Mouse (Mus musculus) cerebellum, adult 2 months (tissue): ENCODE results near the gene Sbf2. TPM values are rescaled to one million over a fixed set of nuclear protein-coding genes. Genes with fewer than 3 reads are reported as not detected.

ENCODE experiments used
- DNase-seq, 2 experiments: peaks; one replicate each; pipeline ENCODE4 v3.0.0; 2021
- H3K27ac ChIP-seq: fragments of 200-500 bp; 2 replicates; pipeline ENCODE4 v1.5.1; 2012; ENCODE audit warnings: low read length, control low read depth, inconsistent platforms; ENCODE audit not compliant: insufficient read depth
- H3K27me3 ChIP-seq: fragments of 200-500 bp; 2 replicates; pipeline ENCODE4 v1.6.1; 2012; ENCODE audit warnings: inconsistent platforms, mild to moderate bottlenecking, low read length, moderate library complexity; ENCODE audit not compliant: control insufficient read depth, insufficient read depth
- H3K4me1 ChIP-seq: fragments of 200-500 bp; 2 replicates; pipeline ENCODE4 v1.6.1; 2011; ENCODE audit warnings: low read length; ENCODE audit not compliant: control insufficient read depth, insufficient read depth
- H3K4me3 ChIP-seq: fragments of 200-500 bp; replicated peaks from 2 replicates; pipeline ENCODE3; 2011; ENCODE audit warnings: mild to moderate bottlenecking, low read depth, low read length, control low read depth; ENCODE audit not compliant: insufficient read depth
- CTCF ChIP-seq: fragments of 200-500 bp; IDR thresholded peaks from 2 replicates; pipeline ENCODE4 v1.5.1; 2011; ENCODE audit warnings: low read depth, mild to moderate bottlenecking, control low read depth, low read length, moderate library complexity, borderline replicate concordance; ENCODE audit not compliant: insufficient read depth
- POLR2A ChIP-seq: fragments of 200-500 bp; IDR thresholded peaks from 2 replicates; pipeline ENCODE4 v1.6.1; 2011; ENCODE audit warnings: low read length, control low read depth, borderline replicate concordance; ENCODE audit not compliant: insufficient read depth
- WGBS: fragments of 180-500 bp; shearing (Covaris S2); methylation state at CpG from one replicate; pipeline ENCODE4 v1.1.7; 2018; 5-methylcytosine and 5-hydroxymethylcytosine counted together
- polyA plus RNA-seq: library from polyadenylated mRNA; depleted of rRNA; stranded (reverse); fragments of >200 nt; gene quantifications from 2 replicates; pipeline ENCODE4 v1.2.3, GENCODE M21; 2012

Gene Sbf2
- polyA plus RNA-seq, 1 experiment, result 34.7 TPM

GRCm38 (mm10) chr7:110270455-110270854 lies 344.3 kb downstream of the Sbf2 start:
- TF ChIP-seq CTCF, result no peak
- no peak for TF ChIP-seq POLR2A
- DNase-seq, result no peak
- Histone ChIP-seq H3K27me3 (no peaks in the 10 kb centered on the region), H3K4me1 (no peaks in the 10 kb centered on the region), H3K27ac (no peak overlapping the region), H3K4me3 (no peak overlapping the region)
- 88% methylated on average over 7 of the region's 7 CpGs for WGBS

- Histone ChIP-seq H3K4me1 (no peaks in the 10 kb centered on the region), H3K27ac (no peak overlapping the region), H3K27me3 (no peaks in the 10 kb centered on the region), H3K4me3 (no peak overlapping the region)
- TF ChIP-seq POLR2A (no peak), CTCF (no peak)
- no peak for DNase-seq
- 85% methylated on average over 14 of the region's 14 CpGs for WGBS
These were observed 344.9 kb downstream of the Sbf2 start for GRCm38 (mm10) chr7:110269777-110270176.

GRCm38 (mm10) chr7:110268511-110268910 lies 346.2 kb downstream of the Sbf2 start:
- 64% methylated on average over 4 of the region's 4 CpGs for WGBS
- Histone ChIP-seq H3K27ac (no peak overlapping the region), H3K4me3 (no peak overlapping the region), H3K27me3 (no peaks in the 10 kb centered on the region), H3K4me1 (no peaks in the 10 kb centered on the region)
- TF ChIP-seq POLR2A, result no peak
- no peak for TF ChIP-seq CTCF
- no peak for DNase-seq

GRCm38 (mm10) chr7:110267994-110268393 lies 346.7 kb downstream of the Sbf2 start:
- DNase-seq, result no peak
- Histone ChIP-seq H3K4me3 (no peak overlapping the region), H3K27me3 (no peaks in the 10 kb centered on the region), H3K4me1 (no peaks in the 10 kb centered on the region), H3K27ac (no peak overlapping the region)
- no peak for TF ChIP-seq CTCF
- no peak for TF ChIP-seq POLR2A
- 97% methylated on average over 9 of the region's 9 CpGs for WGBS

GRCm38 (mm10) chr7:110267014-110267413 lies 347.7 kb downstream of the Sbf2 start:
- Histone ChIP-seq H3K27me3 (no peaks in the 10 kb centered on the region), H3K4me1 (no peaks in the 10 kb centered on the region), H3K27ac (no peak overlapping the region), H3K4me3 (no peak overlapping the region)
- TF ChIP-seq CTCF, result no peak
- TF ChIP-seq POLR2A, result no peak
- DNase-seq, result no peak

GRCm38 (mm10) chr7:110265796-110266195 lies 348.9 kb downstream of the Sbf2 start:
- no peaks in the 10 kb centered on the region for H3K27me3 ChIP-seq
- no peak overlapping the region for H3K4me3 ChIP-seq
- H3K4me1 ChIP-seq, result no peaks in the 10 kb centered on the region
- H3K27ac ChIP-seq, result no peak overlapping the region
- TF ChIP-seq POLR2A, result no peak
- TF ChIP-seq CTCF, result peak; percentile 88
- DNase-seq, result peak; percentile 54 to 74
- 36% methylated on average over 7 of the region's 7 CpGs for WGBS

- Histone ChIP-seq H3K27ac (no peak overlapping the region), H3K4me1 (no peaks in the 10 kb centered on the region), H3K27me3 (no peaks in the 10 kb centered on the region), H3K4me3 (no peak overlapping the region)
- WGBS, result 84% methylated on average over 1 of the region's 1 CpGs
- no peak for TF ChIP-seq CTCF
- no peak for TF ChIP-seq POLR2A
- no peak for DNase-seq
These were observed 351.2 kb downstream of the Sbf2 start for GRCm38 (mm10) chr7:110263474-110263873.

GRCm38 (mm10) chr7:110262661-110263060 lies 352.1 kb downstream of the Sbf2 start:
- DNase-seq, result no peak
- TF ChIP-seq CTCF (no peak), POLR2A (no peak)
- H3K4me1 ChIP-seq, result no peaks in the 10 kb centered on the region
- H3K4me3 ChIP-seq, result no peak overlapping the region
- H3K27me3 ChIP-seq, result no peaks in the 10 kb centered on the region
- WGBS, result 67% methylated on average over 1 of the region's 1 CpGs
- H3K27ac ChIP-seq, result no peak overlapping the region
